Mouse (Mus musculus) liver, postnatal 0 days (tissue): ENCODE results near the gene Trit1.

Experiments
- CTCF ChIP-seq: sonication (generic); IDR thresholded peaks from 2 replicates; pipeline ENCODE4 v1.5.1; 2016; ENCODE audit warnings: antibody characterized with exemption, low read depth
- EP300 ChIP-seq: IDR thresholded peaks from 2 replicates; pipeline ENCODE4 v1.6.1; 2016; ENCODE audit warnings: antibody characterized with exemption, low read depth, mild to moderate bottlenecking

DNA sequence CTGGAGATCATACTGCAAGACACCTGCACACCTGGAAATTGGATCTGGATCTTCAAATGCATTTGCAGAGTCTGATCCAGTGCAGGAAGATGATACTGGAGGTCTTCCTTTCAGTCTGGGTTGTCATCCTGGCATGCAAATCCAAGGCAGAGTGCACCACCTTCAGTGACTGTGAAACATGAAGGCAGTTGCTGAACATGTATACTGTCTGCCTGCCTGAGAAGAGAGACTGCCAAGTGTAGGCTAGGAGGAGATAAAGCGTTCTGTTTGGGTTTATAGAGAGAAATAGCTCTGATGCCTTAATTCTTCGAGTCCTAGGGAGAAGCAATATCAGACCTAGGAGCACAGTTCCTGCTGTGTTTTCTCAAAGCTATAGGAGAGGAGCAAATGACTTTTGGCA, 9.0 kb downstream of the Trit1 start:
- TF ChIP-seq CTCF: no peak
- TF ChIP-seq EP300: no peak
